Mouse (Mus musculus) gastrocnemius, adult 8-10 months (tissue): ENCODE data around the gene Ghitm. TPM values are rescaled to one million over a fixed set of nuclear protein-coding genes. Genes with fewer than 3 reads are reported as not detected.

Source experiments
- DNase-seq, 2 experiments: peaks; one replicate each; pipeline ENCODE4 v3.0.0; 2022; ENCODE audit warnings: low spot score in 2 of 2
- total RNA-seq, 4 experiments: library from RNA; stranded (reverse); gene quantifications; 2 replicates each; pipeline ENCODE4 v1.2.4; 2022

The Ghitm gene
- total RNA-seq, 4 experiments from 2014 or later: 395 to 493 (median 424) TPM

DNA sequence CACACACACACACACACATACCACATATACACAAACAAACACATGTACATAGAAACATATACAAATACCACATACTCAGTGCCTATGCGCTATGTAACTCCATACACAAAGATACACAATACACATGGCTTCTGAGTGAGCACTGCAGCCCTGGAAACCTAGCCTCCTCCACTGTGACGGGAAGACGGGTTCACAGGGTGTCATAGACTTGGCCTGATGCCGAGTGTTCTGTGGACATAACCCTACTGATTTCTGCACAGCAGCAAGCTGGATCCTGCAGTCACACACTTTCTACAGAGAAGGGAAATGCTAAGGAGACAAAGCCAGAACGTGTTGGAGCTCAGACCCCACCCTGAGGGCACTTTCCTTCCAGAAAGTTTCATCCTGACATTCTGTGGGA is 30.3 kb downstream of the Ghitm start:
- no peak for DNase-seq

DNA sequence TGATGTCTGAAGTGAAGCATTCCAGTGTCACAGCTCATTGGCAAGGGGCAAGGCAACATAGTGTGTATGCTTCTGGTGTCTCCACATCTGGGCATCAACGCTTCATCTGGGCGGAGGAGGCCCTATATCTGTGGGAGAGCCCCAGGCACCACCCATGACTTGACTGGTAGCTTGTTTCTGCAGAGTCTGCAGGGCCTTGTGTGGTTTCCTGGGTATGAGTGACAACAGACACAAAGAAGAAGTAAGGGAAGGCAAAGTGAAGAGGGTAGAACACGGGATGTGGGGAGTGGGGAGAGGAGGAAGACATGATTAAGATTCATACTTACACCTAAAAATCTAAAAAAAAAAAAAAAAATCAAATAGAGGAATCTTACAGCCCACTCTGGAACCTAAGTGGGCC is 32.6 kb downstream of the Ghitm start:
- DNase-seq: no peak

DNA sequence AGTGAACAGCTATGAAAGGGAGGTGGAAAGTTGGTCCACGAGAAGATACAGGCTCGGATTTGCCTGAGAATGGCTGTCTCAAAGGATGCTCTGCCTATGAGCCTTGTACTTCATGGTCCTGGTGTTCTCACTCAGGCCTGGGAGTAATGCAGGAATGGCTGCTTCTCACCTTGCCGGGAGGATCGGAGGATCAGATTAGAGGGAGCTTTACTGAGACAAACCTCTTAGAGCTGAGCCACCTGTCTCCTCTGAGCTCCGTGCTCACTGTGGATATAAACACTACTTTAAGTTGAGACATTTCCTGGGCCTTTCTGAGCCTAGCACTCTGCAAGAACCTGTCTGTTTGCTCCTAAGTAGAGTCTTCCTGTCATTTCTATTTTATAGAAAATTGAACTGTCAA is 33.5 kb downstream of the Ghitm start:
- no peak for DNase-seq

DNA sequence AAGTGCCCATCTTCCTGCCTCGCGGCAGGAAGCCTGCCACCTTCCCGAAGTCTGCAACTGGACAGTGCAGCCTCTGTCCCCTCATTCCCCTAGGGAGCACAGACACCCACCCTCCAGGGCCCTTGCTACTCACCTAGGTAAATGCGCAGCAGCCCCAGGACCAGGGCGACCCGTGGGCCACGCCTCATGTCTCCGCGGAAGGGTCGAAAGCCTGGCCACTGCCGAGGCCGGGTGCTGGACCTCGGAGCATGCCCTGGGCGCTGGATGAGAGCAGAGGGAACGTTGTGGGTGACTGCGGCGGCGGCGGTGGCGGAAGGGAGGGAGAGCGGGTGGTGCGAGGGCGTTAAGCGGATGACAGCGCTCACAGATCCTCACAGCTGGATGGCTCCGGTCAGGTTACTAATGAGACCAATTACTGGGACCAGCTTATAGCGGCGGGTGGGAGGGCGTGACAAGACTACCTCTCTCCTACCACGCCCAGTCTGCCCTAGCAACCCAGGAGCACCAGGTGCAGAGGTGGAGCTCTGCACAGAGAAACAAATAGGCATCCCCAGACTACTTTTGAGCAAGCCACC is 37.0 kb downstream of the Ghitm start, which contains the start of gene Cdhr1:
TSS of gene Cdhr1 (minus strand) at position 392 of the 575 bp plus-strand sequence.
- DNase-seq: no peak

DNA sequence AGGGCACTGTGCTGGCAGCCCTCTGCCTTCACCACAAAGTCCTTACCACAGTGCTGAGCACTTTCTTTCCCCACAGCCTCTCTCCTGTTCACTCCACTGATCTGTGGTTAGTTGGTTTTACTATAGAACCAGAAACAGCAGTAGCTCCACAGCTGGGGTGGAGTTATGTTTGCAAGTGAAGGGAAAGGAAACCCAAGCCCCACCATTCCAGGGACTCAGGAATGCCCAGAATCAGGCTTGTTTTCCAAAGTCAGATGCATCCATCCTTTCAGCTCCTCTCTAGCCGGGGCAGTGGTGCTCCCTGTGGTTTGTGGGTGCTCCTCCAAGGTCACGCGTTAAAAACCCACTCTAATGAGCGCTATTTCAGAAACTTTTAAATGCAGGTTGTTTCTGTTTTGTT is 39.5 kb downstream of the Ghitm start:
- no peak for DNase-seq

DNA sequence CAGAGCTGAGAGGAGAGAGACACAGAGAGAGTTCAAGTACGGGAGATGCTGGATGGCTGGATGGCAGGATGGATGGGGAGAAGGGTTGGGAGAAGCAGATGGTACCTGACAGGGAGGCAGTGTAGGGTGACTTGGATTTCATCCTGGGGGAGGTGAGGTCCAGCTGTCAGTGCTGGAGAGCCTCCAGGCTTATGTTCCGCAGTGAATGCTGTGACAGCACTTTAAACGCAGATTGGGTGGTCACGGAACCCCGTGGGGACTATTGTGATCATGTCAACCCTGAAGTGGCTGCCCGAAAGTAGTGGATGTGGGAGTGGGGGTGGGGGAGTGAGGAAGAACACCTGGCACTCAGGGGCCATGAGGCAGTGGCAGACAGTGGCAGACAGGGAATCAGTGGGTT is 40.6 kb downstream of the Ghitm start:
- DNase-seq: no peak

DNA sequence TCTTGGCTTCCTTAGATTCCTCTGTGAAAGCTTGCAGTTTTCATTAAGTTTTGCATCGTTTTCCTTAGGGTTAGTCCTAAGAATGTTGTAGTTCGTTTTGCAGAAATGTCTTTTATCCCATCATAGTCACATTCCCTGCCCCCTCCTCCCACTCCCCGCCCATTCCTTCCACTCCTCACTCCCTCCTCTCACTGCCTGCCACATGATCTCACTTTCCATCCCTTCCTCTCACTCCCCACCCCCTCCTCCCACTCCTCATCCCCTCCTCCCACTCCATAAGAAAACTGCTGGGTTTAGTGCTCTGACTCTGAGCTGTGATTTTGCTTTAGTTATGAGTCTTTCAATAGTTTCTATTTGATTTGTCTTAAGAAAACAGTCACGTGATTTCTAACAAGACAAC is 51.3 kb downstream of the Ghitm start:
- no peak for DNase-seq

DNA sequence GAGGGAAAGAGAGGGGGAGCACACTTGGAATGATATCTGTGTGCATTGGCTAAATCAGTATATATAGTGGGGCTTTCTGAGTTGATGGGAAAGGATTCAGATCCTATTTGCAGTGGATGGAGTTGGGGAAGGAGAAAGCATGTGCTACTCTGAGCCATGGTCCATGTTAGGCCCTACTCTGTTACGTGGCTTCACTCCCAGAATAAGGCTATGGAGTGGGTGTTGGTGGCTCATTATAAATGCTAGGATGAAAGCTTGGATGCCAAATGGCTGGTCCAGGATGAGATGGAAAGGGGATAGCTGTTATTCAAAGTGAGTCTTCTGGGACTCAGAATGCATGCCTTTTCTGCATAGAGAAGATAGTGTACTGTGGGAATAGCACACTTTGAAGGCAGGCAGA is 54.3 kb downstream of the Ghitm start:
- DNase-seq: no peak

Other genes with a start within 250 kb of the Ghitm start
- gene Ccser2, start 166.5 kb downstream of the Ghitm start, total RNA-seq: 10 to 100 TPM; 62.5 to 78.0 (median 72.6) TPM
- gene Rgr, start 86.3 kb downstream of the Ghitm start, total RNA-seq: not detected
- not detected for gene Lrit1, start 80.4 kb downstream of the Ghitm start, total RNA-seq
- not detected for gene Lrit2, start 67.3 kb downstream of the Ghitm start, total RNA-seq
- not detected for gene Cdhr1, start 36.9 kb downstream of the Ghitm start, total RNA-seq
- gene 2610528A11Rik, start 21.2 kb downstream of the Ghitm start, total RNA-seq: 1 to 10 TPM in 1 of 4 experiments, under 1 TPM in 3; 0.54 to 1.1 (median 0.69) TPM